Mouse (Mus musculus) cerebellum, adult 11-12 months (tissue): ENCODE results near the gene Abcc3.

Experiments used
- DNase-seq: peaks from one replicate; pipeline ENCODE4 v3.0.0; 2022

Abcc3 gene

GRCm38 (mm10) chr11:94349839-94350238 lies 43.0 kb downstream of the Abcc3 start:
- DNase-seq: no peak

GRCm38 (mm10) chr11:94347063-94347575 lies 45.7 kb downstream of the Abcc3 start:
- no peak for DNase-seq

GRCm38 (mm10) chr11:94346611-94347010 lies 46.2 kb downstream of the Abcc3 start:
- no peak for DNase-seq

GRCm38 (mm10) chr11:94345926-94346325 lies 46.9 kb downstream of the Abcc3 start:
- no peak for DNase-seq

- no peak for DNase-seq
These were observed 48.3 kb downstream of the Abcc3 start for GRCm38 (mm10) chr11:94344470-94344869.

GRCm38 (mm10) chr11:94343955-94344358 lies 48.8 kb downstream of the Abcc3 start:
- no peak for DNase-seq

GRCm38 (mm10) chr11:94342114-94342905 lies 50.5 kb downstream of the Abcc3 start:
- DNase-seq: no peak

GRCm38 (mm10) chr11:94340948-94341933 lies 51.6 kb downstream of the Abcc3 start:
- no peak for DNase-seq

- peak; percentile 68 for DNase-seq
These were observed 52.8 kb downstream of the Abcc3 start for GRCm38 (mm10) chr11:94339732-94340585.

- DNase-seq: no peak
These were observed 54.5 kb downstream of the Abcc3 start for GRCm38 (mm10) chr11:94338347-94338746.

GRCm38 (mm10) chr11:94336551-94336950 lies 56.2 kb downstream of the Abcc3 start:
- DNase-seq: no peak

- no peak for DNase-seq
These were observed 58.3 kb downstream of the Abcc3 start for GRCm38 (mm10) chr11:94334386-94334968.

GRCm38 (mm10) chr11:94332726-94333125 lies 60.1 kb downstream of the Abcc3 start:
- no peak for DNase-seq

- no peak for DNase-seq
These were observed 62.6 kb downstream of the Abcc3 start for GRCm38 (mm10) chr11:94330211-94330610.

- peak; percentile 74 for DNase-seq
These were observed 63.4 kb downstream of the Abcc3 start for GRCm38 (mm10) chr11:94329270-94329891.

GRCm38 (mm10) chr11:94328644-94329025 lies 64.2 kb downstream of the Abcc3 start:
- DNase-seq: no peak

GRCm38 (mm10) chr11:94327693-94328643 lies 64.8 kb downstream of the Abcc3 start, which contains the start of gene Ankrd40:
Gene Ankrd40 (plus strand): TSS chr11:94328001.
- peak; percentile 98 for DNase-seq

GRCm38 (mm10) chr11:94326961-94327411 lies 65.8 kb downstream of the Abcc3 start:
- peak; percentile 81 for DNase-seq

GRCm38 (mm10) chr11:94324618-94325017 lies 68.2 kb downstream of the Abcc3 start:
- no peak for DNase-seq

- DNase-seq: no peak
These were observed 69.4 kb downstream of the Abcc3 start for GRCm38 (mm10) chr11:94323271-94323925.
